Mouse (Mus musculus): ENCODE measurements around the gene Ski.

The Ski gene

DNA sequence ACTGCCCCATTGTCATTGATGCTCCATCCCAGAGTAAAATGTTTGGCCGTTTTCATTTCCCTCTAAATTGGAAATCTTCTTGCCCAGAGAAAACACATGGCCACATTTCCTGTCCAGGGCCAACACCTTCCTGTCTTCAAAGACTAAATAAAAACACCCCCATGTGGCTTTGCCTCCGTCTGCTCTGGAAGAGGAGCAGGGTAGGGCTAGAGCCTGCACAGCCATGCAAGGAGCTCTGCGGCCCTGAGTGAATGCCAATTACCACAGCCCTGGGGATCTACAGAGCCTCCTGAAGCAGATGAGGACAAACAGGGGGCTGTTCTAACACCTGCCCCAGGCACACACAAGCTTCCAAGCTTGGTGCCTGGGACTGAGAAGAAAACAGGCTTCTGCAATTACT, 46.2 kb downstream of the Ski start:
- DNase-seq (ENCODE audit: low spot score), result no peak

DNA sequence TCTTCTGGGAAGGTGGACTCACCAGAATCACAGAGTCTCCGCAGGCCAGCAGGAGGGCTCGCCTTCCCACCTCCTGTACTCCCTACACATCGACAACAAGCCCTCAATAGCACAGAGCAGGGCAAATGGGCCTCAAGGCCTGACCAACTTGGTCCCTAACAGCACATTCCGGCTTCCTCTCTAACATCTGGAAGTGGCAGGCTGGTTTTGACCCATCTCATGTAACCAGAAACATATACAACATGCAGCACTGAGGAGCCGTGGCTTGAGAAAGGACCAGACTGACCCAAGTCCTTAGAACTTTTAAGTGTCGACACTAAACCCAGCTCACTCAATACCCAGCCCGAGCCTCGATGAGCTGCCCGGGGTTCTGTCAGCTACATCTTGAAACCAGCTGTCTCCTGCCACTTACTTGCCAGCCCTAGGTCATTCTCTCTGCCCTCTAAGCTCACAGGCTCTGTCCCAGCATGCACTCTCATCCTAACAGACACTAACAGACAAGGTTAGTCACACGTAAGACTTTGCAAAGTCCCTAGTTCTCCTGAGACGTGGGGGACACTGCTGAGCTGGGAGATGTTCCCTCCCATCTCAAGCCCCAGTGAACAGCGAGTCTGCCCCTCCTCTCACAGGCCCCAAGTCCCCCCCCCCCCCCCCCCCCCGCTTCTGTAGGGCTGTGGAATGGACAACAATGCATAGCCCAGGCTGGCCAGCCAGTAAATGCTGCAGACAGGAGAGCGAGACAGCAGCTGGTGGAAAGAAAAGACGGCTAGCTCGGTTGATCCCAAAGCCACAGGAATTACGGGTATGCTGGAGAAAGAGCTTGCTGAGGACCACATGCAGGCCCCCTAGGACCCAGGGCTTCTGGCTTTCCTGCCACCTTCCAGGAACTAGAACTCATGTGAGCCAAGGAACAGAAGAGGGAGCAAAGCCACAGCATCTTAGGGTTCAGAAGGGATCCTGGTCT, 48.3 kb downstream of the Ski start:
- no peak for DNase-seq (ENCODE audit: low spot score)

DNA sequence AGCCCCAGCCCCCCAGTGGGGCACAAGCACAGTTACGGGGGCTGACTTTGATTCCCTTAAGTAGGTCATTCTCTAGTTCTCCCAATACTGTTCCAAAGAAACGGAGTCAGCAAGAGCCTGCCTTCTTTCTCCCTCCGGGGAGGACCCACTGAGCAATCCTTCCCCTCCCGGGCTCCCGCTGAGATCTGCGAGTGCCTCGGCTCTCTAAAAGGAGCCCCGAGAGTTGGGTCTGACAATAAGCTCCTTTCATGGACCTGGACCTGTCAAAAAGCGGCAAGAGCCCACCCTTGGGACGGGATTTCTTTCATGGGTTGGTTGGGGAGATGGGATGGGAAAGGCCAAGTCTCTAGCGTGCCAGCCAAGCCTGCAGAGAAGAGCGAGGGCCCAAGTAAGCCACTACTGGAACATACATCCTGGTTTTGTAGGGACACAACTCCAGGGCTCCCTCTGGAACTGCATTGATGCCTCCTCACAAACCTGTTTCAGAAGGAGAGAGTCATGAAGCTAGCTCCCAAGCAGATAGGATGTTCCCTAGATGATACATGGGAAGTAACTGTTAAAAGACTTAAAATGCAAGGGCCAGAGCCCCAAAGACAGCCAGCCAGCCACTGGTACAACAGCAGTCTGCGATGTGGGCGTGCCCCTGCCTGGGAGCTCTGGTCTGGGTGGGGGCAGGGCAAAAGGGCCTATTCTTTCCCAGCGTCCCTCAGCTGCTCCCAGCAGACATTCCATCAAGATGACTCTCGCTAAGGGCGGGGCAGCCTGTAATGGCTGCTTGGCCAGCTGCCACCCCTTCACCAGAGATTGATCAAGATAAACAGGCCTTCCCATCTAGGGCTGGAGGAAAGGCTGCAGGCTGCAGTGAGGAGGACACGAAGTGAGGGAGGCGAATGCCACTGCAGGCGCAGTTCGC, 49.2 kb downstream of the Ski start:
- peak; percentile 98 for DNase-seq (ENCODE audit: low spot score)

DNA sequence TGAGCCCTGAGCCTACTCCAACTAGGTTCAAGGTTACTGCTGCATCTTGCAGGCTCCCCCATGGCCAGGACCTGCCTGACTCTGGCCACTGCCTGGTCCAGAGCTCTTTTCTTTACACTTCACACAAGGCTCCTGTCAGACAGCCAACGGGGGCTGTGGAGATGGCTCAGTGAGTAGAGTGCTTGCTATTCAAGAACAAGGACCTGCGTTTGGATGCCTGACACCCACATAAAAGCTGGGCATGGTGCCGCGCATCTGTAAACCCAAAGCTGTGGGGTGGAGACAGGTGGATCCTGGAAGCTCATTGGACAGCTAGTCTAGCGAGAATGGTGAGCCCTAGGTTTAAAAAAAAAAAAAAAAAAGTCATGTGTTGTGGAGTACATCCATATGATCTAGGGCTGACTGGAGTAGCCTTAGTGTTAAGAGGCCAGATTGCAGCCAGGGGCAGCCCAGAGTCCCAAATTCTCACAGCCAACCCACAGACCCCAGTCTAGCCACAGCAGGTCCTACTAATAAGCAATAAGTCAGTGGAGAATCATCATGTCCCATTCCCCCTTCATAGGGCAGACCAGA, 50.3 kb downstream of the Ski start:
- no peak for DNase-seq (ENCODE audit: low spot score)

DNA sequence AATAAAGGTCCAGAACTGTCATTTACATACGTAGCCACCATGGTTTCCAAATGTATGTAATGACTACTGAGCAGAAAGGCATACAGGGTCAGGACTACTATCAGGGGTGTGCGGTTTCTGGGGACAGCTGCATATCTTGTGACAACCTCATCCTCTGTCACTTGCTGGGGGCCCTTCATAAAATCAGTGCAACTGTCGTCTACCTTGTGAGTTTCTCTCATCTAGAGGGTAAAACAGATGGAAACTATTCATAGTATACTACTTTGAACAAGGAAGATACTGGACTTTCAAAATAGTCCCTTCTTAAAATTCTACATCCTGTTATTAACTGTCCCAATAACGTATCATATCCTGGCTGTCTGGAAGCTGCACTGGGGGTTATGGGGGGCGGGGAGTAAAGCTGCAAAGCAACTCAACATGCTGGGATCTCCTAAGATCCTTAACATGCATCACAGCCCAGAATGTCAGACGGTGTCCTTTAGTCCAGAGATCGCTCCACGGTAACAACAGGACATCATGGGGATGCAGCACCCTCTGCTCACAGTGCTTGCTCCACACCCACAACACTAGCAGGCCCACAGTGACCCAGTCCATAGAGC, 51.7 kb downstream of the Ski start:
- no peak for DNase-seq (ENCODE audit: low spot score)

DNA sequence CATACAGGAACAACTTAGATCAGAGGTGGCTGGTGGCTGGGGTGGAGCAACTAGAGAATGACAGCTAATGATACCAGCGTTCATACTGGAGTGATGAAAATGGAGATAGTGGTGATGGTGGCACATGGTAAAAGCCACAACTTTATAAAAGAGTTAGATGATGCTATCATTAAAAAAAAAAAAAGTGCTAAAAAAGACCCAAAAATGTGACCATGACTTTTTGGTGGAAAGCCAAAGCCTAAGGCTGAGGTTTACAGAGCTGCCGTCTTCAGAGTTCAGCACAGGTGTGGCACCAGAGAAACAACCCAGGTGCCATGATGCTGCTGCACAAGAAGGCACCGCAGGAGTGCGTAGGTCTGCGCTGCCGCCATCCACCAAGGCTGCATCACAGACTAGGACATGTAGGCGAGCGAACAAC, 53.5 kb downstream of the Ski start:
- no peak for DNase-seq (ENCODE audit: low spot score)

DNA sequence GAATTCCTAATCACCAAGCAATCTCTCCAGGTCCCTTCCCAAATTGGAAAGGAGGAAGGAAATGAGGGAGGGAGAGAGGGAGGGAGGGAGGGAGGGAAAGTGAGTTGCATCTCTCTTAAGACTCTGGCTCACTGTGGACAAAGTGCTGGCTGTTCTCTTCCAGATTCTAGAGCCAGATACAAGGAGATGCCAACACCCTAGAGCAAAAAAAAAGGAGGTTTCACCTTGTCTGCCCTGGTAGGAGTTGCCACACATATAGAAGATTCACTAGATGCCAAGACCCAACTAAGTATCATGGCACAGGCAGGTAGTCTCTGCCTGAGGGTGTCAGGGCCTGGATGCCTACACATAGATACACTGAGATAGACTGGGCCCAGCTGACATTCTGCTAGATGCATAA, 56.5 kb downstream of the Ski start:
- DNase-seq (ENCODE audit: low spot score), result no peak

DNA sequence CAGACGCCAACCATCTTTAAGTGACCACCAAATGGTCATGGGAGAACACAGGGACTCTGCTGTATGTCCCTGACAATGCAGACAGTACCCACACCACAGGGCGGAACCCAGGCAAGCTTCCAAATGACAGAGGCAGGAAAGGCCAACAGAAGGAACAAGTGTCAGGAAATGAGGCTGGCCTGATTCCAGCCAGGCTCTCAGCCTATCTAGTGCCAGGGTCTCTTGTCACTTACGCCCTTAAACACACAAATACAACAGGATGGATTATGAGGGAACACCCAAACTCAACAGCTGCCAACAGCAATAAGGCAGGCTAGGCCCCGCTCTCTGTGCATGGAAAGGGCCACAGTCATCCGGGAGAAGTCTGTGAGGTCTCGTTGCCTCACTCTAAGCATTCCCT, 57.8 kb downstream of the Ski start:
- peak; percentile 56 for DNase-seq (ENCODE audit: low spot score)

DNA sequence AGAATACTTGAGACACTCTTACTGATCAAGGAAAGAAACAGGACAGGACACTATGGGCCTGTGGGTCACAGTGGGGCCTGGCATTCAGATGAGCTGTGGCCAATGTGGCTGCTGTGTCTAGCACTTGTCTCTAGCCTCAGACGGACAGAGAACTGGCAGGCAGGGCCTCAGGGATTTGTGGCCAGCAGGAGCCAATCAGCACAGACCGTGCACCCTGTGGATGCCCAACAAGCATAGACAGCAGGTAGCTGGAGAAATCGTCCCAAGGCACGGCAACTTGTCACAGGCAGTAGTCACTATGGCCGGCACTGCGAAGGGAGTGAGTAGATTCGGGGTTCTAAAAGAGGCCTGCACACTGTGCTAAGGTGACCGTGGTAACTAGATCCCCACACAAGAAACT, 58.7 kb downstream of the Ski start:
- DNase-seq (ENCODE audit: low spot score), result no peak

DNA sequence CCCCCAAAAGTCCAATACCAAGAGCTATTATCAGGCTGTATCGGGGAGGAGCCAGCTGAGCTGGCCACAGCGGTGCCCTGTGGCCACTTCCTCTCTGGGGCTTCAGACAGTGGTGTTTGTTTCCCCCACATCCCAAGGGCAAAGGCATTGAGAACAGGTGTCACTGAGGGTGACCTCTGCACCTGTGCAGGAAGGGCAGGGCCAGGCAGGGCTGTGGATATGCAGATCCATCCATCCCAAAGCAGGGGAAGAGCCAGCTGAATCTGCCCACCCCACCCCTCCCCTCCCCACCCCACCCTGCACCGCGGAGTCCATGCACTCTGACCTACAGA, 59.1 kb downstream of the Ski start:
- no peak for DNase-seq (ENCODE audit: low spot score)

DNA sequence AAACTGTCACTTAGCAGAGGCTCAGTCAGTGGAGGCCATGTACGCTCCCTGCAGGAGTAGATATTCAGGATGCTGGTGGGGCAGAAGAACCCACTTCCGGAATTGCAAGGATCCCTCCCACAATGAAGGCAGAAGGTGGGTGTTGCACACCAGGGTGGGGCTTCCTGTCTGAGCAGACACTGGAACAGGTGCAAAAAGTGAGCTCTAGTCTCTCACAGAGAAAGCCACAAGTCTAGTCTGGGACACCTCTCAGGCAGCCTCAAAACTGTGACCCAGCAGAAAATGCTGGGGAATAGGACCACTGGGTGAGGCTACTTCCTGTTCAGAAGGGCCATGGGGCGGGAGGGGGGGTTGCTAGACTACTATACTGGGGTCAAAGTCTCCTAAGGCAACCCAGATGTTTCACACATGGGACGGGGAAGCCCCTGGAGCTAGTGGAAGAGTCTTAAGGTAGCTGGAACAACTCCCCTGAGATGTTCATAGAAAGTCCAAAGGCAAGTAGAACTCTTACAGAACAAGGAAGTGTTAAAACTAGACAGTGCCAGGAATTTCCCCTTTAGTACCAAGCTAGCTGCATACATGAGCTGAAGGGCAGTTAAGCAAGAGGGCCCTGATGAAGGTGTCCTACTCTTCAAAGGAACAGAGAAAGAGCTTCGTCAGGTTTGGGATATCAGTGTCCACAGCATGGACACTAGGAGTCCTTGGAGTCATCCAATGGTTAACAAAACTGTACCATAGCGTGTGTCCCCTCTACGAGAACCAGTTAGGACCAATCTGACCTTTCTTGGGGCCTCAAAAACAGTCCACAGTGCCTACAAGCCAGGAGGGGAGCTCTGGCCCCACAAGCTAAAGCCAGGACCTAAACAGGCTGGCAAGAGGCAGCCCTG, 59.7 kb downstream of the Ski start:
- no peak for DNase-seq (ENCODE audit: low spot score)

DNA sequence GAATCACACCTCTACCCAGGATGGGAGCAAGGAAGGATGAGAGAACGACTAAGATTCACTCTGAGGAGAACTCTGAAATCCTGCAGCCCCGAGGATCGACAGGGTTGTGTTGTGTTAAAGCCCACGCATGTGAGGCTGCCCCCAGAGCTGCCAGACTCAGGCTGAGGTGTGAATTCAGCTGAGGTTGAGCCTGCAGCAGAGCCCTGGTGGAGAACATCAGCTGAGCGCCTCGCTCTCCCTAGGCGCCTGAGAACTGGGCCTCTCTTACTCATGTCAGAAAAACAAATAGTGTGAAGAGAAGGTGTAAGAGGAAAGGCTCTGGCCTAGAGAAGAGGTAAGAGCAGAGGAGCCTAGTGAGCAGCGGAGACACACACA, 63.9 kb downstream of the Ski start:
- DNase-seq (ENCODE audit: low spot score), result no peak

DNA sequence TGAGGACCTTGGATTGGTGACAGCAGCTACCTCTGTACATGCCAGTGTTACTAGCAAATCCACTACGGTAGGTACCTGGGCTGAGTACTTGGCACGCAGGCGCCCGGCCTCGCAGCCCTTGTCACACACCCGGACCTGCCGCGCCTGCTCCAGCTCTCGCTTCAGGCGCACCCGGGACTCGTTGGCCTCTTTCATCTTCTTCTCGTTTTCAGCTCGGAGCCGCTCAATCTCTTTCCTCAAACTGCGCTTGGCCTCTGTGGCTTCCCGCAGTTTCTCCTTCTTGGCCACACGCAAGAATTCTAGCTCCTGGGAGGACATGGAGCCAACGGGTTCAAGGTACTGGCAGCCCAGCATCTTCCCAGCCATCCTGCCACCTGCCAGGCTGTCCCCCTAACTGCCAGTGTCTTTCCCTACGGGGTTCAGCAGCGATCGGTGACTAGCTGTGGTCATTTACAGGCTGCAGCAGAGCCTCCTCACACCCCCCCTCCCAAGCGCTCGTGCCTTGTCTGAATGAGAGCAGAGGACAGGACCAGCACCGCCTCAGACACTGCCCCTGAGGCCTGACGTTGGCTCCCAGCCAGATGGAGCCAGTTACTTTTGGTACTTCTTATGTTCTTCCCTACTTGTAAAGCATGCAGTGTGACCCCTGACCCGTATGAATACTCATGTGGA, 64.4 kb downstream of the Ski start:
- no peak for DNase-seq (ENCODE audit: low spot score)

DNA sequence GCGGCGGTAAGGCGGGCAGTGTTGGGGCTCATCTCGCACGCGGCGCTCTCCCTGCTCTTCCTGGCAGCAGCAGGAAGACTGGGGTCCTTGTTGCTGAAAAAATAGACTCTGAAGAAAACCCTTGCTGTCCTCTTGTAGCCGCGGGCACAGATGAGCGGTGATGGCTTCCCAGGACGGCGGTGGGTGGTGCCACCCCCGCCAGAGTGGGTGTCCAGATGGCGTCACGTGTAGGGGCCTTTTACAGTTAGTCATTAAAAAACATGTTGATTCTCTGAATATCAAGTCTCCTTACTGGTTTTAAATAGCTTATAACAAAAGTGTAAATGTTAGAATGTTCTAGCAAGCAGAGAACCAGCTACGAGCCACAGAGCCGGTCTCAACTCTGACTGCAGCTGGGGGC, 65.7 kb downstream of the Ski start:
- no peak for DNase-seq (ENCODE audit: low spot score)

DNA sequence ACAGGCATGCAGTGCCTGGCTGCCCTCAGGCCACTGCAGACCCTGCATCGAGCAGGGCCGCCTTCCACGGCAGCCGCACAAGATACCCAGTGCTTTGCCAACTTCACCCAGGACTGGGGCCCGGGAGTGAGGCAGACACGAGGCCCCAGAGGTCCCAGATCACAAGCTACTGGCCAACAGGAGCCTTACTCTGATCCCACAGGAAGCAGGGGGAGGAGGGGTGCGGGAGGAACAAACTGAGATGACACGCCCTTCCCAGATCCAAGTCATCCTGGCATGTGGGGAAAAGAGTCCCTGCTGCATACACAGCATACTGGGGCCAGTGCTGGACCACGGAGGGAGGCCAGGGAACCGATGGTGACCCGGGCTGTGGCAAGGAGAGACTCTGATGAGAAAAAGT, 67.4 kb downstream of the Ski start:
- peak; percentile 46 for DNase-seq (ENCODE audit: low spot score)

DNA sequence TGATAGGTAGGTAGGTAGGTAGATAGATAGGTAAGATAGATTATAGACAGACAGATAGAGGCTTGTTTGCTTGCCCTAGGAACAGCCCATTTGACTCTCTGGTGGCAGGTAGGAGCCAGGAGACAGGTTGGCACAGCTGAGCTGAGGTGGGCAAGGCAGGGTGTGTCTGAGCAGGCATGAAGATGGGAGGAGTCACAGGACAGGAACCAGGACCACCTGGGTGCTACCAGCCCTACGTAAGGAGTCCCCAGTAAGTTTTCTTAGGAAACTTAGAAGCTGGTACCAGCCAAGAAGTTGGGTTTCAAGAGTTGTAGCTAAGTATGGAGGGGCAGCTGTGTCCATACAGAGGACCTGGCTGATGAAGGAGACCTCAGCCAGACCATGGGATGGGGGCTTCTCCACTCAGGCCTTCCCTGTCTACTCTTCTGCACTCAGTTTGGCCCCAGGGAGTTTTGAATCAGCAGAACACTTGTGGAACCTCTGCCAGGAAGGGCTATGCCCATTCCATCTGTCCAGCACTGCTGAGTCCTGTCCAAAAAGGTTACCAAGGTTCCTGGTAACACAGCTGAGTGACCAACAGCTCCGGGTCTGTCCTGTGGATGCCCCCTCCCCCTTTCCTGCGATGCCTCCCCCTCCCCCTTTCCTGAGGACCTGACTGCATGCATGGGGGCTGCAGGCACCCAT, 68.9 kb downstream of the Ski start:
- no peak for DNase-seq (ENCODE audit: low spot score)

DNA sequence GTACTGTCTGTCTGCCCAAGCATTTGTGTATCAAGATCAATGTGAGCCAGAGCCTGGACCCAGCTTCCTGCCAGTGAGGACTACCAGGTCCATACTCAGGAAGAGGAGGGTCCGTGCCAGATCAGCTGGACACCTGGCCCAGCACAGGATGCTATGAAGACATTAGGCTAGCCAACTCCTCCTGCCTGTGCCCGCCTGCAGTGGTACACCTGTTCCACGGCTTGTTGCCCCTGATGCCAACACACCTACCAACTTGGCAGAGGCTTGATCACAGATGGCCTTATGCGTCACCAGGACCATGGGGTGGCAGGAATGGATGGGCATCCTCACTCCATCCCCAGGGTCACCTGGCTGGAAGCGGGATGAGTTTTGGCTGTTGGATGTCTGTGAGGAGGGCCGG, 69.9 kb downstream of the Ski start:
- DNase-seq (ENCODE audit: low spot score), result no peak

DNA sequence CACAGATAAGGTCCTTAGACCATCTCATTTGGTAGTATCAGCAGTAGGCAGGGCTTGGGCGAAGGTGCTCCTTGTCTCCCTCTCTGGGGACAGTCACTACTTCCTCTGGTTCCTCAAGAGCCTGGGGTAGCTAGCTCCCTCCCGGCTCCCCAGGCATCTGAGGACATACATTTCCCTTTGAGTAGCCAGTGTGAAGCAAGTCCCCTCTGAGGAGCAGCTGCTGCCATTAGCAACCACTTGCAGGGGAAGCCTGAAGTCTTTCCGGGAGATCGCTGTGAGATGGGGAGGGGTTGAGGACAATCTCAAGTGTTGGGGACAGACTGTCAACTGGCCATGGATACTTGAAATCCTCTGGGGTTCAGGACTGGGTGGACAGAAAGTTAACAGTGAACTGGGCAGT, 70.5 kb downstream of the Ski start:
- DNase-seq (ENCODE audit: low spot score), result no peak

DNA sequence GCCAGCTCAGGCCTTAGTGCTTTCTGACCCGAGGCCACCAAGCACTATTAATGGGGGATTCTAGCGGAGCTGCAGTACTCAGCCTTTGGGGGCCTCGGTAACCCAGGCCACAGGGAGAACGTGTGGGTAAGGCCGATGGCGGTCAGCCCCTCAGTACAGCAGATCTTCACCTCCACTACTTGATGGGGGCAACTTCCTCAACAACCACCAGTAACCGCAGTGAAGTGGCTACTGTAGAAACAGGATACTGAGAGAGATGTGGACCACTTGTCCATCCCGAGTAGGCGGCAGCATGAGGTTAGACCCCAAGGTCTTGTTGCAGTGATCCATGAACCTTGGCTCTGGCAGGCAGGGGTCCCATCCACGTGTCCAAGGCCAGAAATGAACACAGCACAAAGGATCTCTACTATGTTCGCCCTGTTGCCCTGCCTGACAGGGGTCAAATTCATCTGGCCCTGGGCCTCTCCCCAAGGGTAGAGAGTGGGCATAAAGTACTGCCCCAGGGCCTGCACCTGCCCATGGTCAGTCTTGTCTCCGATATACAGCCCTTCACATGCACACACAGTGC, 71.1 kb downstream of the Ski start:
- DNase-seq (ENCODE audit: low spot score), result no peak

All from urinary bladder, postnatal 14 days (tissue).